Mouse (Mus musculus): ENCODE results near the gene Rcc1. TPM values are rescaled to one million over a fixed set of nuclear protein-coding genes. Genes with fewer than 3 reads are reported as not detected.
A peak's percentile ranks its signal among the peaks of the same experiment; 100 is the strongest.
"Not testable (repeated sequence)": the region's sequence is repeated elsewhere in the genome, so short reads cannot be mapped to it uniquely, and the experiment has no call there.

The Rcc1 gene
- total RNA-seq, 2 experiments from 2014 or later: 11.6 to 13.2 TPM

- no peak for DNase-seq (ENCODE audit: low spot score in 2 of 2)
Observed at GRCm38 (mm10) chr4:132326481-132326880, 26.9 kb downstream of the Rcc1 start.

- no peak for DNase-seq (ENCODE audit: low spot score in 2 of 2)
Observed at GRCm38 (mm10) chr4:132315711-132316110, 37.7 kb downstream of the Rcc1 start.

- DNase-seq (ENCODE audit: low spot score in 2 of 2): no peak
Observed at GRCm38 (mm10) chr4:132312627-132313026, 40.8 kb downstream of the Rcc1 start.

DNA sequence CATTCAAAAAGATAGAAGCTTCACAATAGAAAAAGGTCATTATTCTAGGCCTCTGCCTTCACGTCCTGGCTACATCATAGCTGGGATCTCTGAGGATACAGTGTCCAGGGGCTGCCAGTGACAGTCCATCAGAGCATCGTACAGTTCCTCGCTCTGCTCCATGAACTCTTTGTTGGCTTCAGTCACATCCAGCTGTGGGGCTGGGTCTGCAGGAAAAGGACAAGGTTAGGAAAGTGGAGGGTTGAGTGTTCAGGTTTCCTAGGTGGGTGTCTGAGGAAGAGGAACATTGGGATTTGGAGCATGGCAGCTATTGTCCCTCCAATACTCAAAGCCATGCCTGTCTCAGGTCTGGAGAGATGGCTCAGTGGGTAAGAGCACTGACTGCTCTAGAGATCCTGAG is 41.6 kb downstream of the Rcc1 start:
- DNase-seq (ENCODE audit: low spot score in 2 of 2): no peak

- no peak for DNase-seq (ENCODE audit: low spot score in 2 of 2)
Observed at GRCm38 (mm10) chr4:132311209-132311608, 42.2 kb downstream of the Rcc1 start.

DNA sequence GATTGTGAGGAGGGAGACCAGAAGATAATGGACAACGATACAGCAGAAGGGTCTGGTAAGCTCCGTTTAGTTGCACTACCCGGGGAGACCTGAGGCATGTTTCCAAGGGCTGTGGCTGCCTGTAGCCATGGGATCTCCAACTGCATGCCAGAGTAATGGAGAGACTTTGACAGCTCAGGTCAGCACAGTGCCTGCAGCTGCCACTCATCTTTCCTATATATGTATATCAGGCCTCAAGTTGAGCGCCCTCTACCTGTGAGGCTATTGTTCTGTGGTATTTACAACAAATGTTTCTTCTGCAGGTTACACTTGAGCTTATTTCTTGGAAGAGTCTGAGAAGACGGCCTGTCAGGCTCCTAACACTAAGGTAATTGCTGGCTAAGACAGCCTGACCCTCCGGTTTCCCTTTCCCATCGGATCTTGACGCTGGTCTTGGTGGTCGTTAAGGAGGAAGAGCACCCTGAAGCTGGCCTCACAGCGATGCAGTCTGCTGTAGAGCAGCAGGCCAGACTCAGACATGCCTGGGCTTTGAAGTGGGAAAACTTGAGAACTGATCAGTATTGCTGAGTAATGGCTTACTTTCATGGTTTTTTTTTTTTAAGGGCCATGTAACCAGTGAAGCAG is 43.4 kb downstream of the Rcc1 start:
- DNase-seq (ENCODE audit: low spot score in 2 of 2): peak; percentile 16 to 34

GRCm38 (mm10) chr4:132309140-132309848 is 44.1 kb downstream of the Rcc1 start:
- DNase-seq (ENCODE audit: low spot score in 2 of 2): no peak

- peak; percentile 89 to 92 for DNase-seq (ENCODE audit: low spot score in 2 of 2)
Observed at GRCm38 (mm10) chr4:132308437-132309139, 44.8 kb downstream of the Rcc1 start.

DNA sequence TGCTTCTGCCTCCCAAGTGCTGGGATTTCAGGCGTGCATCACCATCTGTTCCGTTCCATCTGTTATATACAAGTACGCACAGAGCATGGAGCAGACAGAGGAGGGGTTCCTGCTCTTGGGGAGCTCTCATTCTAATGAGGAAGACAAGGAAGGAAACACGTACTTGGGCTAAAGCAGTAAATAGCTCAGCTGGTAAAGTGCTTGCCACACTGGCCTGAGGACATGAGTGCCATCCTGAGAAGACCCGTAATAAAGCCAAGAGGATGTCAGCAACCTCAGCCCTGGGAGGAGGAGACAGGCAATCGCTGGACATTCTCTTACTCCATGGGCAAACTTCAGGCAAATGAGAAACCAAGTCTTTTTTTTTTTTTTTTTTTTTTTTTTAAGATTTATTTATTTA is 47.4 kb downstream of the Rcc1 start:
- DNase-seq (ENCODE audit: low spot score in 2 of 2): no peak

DNA sequence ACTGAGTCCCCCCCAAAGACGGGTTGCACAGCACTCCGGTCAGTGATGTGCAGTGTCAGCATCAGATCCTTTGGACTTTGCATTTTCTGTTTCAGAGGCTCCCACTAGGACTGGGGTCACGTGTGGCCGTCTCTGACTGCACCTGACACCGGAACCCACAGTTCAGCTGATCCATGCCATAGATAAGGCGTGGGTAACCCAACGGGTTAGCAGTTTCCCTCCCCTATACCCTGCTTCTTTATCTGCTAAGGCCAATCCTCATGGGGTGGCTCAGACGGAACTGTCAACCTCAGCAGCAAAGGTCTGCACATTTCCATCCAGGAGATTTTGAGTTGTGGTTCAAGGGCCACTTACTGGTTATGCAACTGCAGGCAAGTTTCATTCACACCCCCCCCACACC is 48.1 kb downstream of the Rcc1 start:
- no peak for DNase-seq (ENCODE audit: low spot score in 2 of 2)

- not testable (repeated sequence) for DNase-seq (ENCODE audit: low spot score in 2 of 2)
Observed at GRCm38 (mm10) chr4:132303484-132303883, 49.9 kb downstream of the Rcc1 start.

DNA sequence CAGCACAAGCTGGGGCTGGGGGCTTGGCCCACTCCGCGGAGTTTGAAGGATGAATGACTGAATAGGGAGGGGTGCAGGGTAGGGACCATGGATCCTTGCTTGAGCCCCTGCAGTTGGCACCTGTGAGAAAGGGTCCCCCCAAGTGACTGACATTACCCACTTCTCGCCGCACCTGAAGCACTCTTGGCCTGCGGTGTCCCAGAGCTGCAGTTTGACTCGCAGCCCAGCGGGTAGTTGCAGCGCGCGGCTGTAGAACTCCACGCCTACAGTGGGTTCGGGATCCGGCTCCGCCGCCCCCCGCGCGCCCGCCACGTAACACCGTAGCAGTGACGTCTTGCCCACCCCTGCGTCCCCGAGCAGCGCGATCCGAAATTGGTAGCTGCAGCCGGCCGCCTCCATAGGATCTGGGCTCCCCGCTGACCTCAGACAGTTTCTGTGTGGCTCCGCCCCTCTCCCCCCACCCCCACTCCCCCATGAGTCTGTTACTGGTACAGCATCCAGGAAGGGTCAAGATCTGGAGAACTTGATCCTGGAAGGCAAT is 50.4 kb downstream of the Rcc1 start, which contains the start of gene Rab42:
Rab42 (minus strand) TSS at position 447 of the 541 bp plus-strand sequence.
- DNase-seq (ENCODE audit: low spot score in 2 of 2): peak; percentile 68 to 77

DNA sequence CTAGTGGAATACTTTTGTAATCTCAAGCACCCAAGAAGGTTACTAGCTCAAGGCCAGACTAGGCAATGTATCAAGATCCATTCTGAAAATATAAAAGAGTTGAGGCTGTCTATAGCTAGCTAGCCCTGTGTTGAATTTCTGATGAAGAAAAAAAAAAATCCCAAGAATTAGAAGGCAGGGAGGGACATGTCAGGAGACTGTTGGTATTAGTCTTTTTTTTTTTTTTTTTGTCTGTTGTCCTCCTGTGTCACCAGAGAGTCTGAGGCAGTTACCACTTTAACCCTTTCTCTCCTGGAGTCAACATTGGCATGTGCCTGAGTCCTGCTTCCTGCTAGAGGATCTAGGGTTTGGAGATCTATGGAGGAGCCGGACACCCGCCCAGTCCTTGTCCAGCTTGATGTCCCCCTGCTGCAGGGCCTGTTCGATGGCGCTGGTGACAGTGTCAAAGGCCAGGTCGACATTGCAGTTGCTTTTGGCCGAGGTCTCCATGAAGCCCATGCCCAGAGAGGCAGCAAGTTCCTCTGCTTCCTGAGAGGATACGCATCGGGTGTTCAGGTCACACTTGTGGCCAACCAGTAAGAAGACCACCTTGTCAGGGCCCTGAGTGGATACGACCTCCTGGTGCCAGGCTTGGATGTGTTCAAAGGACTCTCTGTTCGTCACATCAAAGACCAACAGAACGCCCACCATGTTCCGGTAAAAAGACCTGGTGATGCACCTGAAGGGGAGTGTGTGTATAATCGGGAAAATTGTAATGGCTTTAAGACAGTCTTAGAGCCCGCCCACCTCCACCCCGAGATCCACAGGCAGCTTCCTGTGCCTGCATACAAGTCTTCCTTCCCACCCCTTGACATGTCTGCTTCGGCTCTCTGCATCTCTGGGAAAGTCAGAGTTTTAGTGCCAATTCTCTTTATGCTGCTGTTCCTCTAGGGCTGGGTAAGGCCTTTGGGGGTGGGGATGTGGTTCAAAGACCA is 51.2 kb downstream of the Rcc1 start:
- no peak for DNase-seq (ENCODE audit: low spot score in 2 of 2)

DNA sequence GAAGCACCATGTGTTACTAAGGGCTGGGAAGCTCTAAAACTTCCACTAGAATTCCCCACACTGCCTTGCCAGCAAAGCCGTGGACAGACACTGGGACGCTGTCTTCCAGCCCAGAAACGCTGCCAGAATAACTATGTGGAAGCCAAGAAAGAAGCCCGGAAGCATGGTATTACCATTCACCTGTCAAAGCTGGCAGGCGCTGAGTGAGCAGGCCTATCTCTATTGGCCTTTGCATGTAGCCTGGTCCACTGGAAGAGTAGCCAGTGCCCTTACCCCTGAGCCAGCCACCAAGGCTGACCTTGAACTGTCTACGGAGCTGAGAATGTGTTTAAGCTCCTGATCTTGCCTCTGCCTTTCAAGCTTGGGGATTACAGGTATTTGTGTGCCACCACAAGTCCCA is 51.9 kb downstream of the Rcc1 start:
- DNase-seq (ENCODE audit: low spot score in 2 of 2): no peak

DNA sequence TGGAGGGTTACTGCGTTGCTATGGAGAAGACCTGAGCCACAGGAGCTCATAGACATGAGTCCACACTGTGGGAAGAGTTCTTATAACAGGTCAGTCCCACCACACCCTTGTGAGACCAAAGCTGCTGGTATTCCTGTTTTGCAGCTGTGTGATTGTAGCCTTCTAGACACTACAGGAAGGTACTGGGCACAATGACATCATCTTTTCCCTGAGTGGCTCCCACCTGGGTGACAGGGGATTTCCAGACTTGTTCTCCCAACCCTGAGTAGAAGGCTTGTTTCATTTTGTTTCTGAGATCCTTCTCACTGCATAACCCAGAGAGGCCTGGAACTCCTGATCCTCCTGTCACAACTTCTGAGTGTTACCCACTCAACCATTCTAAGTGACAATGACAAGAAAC is 53.6 kb downstream of the Rcc1 start:
- DNase-seq (ENCODE audit: low spot score in 2 of 2): no peak

GRCm38 (mm10) chr4:132295696-132296390 is 57.6 kb downstream of the Rcc1 start:
- DNase-seq (ENCODE audit: low spot score in 2 of 2): no peak

- DNase-seq (ENCODE audit: low spot score in 2 of 2): no peak
Observed at GRCm38 (mm10) chr4:132293682-132294240, 59.6 kb downstream of the Rcc1 start.

GRCm38 (mm10) chr4:132292988-132293387 is 60.4 kb downstream of the Rcc1 start:
- DNase-seq (ENCODE audit: low spot score in 2 of 2): peak in 1 of 2 experiments; percentile 38

- DNase-seq (ENCODE audit: low spot score in 2 of 2): no peak
Observed at GRCm38 (mm10) chr4:132291624-132292335, 61.6 kb downstream of the Rcc1 start.
